Mouse (Mus musculus): ENCODE measurements at regions not wholly inside any gene's neighbourhood (a gene's known extent, or its start where the extent isn't known, plus 50 kb on each side); places are given as distances from the start of the nearest gene placed in this dataset.

DNA sequence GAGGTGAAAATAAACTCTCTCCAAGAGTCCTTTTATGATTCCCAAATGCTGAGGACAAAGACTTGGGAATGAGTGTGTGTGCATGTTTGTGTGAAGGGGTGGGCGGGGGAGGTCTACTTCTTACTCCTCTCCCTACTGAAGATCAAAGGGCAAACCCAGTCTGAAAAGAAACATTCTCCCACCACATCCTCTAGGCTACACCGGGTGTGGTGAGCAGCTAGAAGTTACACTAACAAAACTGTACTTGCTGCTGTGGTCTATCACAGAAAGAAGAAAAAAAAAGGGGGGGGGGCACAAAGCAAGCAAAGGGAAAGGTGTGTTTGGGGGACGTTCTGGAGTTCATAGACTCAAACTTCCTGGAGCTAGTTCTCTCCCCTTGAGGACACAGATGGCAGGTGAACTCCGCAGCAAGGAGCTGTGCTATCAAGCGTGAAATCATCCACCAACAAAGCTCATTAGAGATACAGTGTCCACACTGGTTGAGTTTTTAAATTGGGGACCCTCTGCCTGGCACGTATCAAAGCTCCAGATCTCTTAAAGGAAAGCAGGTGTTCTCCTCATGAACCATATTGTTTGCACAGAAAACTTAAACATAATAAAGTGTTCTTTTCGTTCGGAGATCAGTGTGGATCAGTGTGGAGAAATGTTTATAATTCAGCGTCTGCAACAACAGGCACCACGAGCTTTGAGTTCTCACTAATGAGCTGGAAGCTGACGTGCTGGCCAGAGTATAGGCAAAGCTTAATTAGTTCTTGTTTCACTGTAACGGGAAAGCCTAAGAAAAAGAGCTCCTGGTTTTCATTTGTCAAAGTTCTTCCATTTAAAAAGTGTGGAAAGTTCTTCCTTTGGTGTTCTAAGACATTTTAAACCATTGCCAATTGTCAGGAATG is 280.7 kb upstream of the Htr2a start:
- Histone ChIP-seq H3K27me3 (ENCODE audit: control insufficient read depth in 1 of 2, insufficient read depth in 2 of 2, low read length in 2 of 2) (no peaks in the 10 kb centered on the region), H3K79me2 (ENCODE audit: control insufficient read depth, insufficient read depth, low read length, poor library complexity) (no peaks in the 10 kb centered on the region), H3K4me1 (ENCODE audit: control insufficient read depth in 1 of 2, insufficient read depth in 2 of 2, low read length in 2 of 2) (no peaks in the 10 kb centered on the region), H3K27ac (ENCODE audit: control insufficient read depth, low read depth, low read length) (no peak overlapping the region), H3K36me3 (ENCODE audit: control insufficient read depth in 1 of 2, insufficient read depth in 2 of 2, low read length in 2 of 2) (no peaks in the 10 kb centered on the region), H3K4me3 (ENCODE audit: control insufficient read depth in 1 of 2, insufficient read depth in 1 of 2, low read depth in 2 of 2, low read length in 2 of 2) (no peak overlapping the region), H3K9ac (ENCODE audit: control insufficient read depth, low read depth, low read length, poor library complexity, severe bottlenecking) (no peak overlapping the region), H3K9me3 (replicated peaks; ENCODE audit: insufficient read depth, low read length) (no peaks in the 10 kb centered on the region)
- TF ChIP-seq JUND (IDR thresholded peaks at IDR 0.05; ENCODE audit: low read depth, low read length) (no peak), SIN3A (IDR thresholded peaks at IDR 0.05; ENCODE audit: low read length) (no peak), MYB (IDR thresholded peaks at IDR 0.05; ENCODE audit: low read depth, low read length) (no peak), HCFC1 (IDR thresholded peaks at IDR 0.05; ENCODE audit: low read depth, low read length) (no peak), RCOR1 (IDR thresholded peaks at IDR 0.05; ENCODE audit: low read depth, low read length) (no peak), SMC3 (IDR thresholded peaks at IDR 0.05; ENCODE audit: low read depth, low read length) (no peak), TCF12 (IDR thresholded peaks at IDR 0.05; ENCODE audit: low read depth, low read length) (no peak), GABPA (IDR thresholded peaks at IDR 0.05; ENCODE audit: low read depth, low read length) (no peak), RAD21 (IDR thresholded peaks at IDR 0.05; ENCODE audit: low read depth, low read length) (no peak), TBP (IDR thresholded peaks at IDR 0.05; ENCODE audit: low read depth, low read length) (no peak), BHLHE40 (IDR thresholded peaks at IDR 0.05; ENCODE audit: borderline replicate concordance, low read depth, low read length) (no peak), ZKSCAN1 (IDR thresholded peaks at IDR 0.05; ENCODE audit: low read depth, low read length) (no peak), POLR2AphosphoS5 (IDR thresholded peaks at IDR 0.05; ENCODE audit: borderline replicate concordance, low read depth, low read length) (no peak)
- no peak for DNase-seq (ENCODE audit: low read depth, low spot score)

DNA sequence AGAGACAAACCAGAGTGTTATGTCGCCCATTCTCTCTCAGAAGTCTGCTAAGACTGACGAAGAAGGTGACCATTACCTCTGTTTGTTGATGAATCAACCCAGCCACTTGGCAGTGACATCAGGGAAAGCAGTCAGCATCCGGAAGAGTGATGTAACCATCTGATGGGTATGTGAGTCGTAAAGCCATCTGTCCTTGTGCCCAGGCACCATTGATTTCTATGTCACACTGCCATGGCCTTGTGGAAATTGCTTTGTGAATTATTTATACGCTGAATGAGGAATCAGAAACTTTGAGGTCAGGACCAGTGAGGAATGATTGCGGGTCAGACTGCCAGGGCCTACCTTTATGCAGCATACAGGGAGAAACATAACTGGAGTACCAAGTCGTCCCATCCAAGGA is 256.2 kb upstream of the Htr2a start:
- H3K36me3 ChIP-seq (ENCODE audit: control insufficient read depth in 1 of 2, insufficient read depth in 2 of 2, low read length in 2 of 2) = no peaks in the 10 kb centered on the region
- H3K4me1 ChIP-seq (ENCODE audit: control insufficient read depth in 1 of 2, insufficient read depth in 2 of 2, low read length in 2 of 2) = no peaks in the 10 kb centered on the region
- H3K27me3 ChIP-seq (ENCODE audit: control insufficient read depth in 1 of 2, insufficient read depth in 2 of 2, low read length in 2 of 2) = no peaks in the 10 kb centered on the region
- no peak overlapping the region for H3K4me3 ChIP-seq (ENCODE audit: control insufficient read depth in 1 of 2, insufficient read depth in 1 of 2, low read depth in 2 of 2, low read length in 2 of 2)
- no peaks in the 10 kb centered on the region for H3K9me3 ChIP-seq (replicated peaks; ENCODE audit: insufficient read depth, low read length)
- no peak for TF ChIP-seq EP300 (IDR thresholded peaks at IDR 0.05; ENCODE audit: low read depth in 1 of 2, low read length in 2 of 2)
- no peak for TF ChIP-seq ZKSCAN1 (IDR thresholded peaks at IDR 0.05; ENCODE audit: low read depth, low read length)
- TF ChIP-seq SMC3 (IDR thresholded peaks at IDR 0.05; ENCODE audit: low read depth, low read length) = no peak
- TF ChIP-seq BHLHE40 (IDR thresholded peaks at IDR 0.05; ENCODE audit: borderline replicate concordance, low read depth, low read length) = no peak
- TF ChIP-seq GABPA (IDR thresholded peaks at IDR 0.05; ENCODE audit: low read depth, low read length) = no peak
- no peak for TF ChIP-seq MYB (IDR thresholded peaks at IDR 0.05; ENCODE audit: low read depth, low read length)
- no peak for TF ChIP-seq TAL1 (IDR thresholded peaks at IDR 0.05; ENCODE audit: low read length)
- no peak for TF ChIP-seq E2F4 (IDR thresholded peaks at IDR 0.05; ENCODE audit: borderline replicate concordance, low read depth, low read length)
- TF ChIP-seq MAX (IDR thresholded peaks at IDR 0.05; ENCODE audit: low read length) = no peak
- no peak for TF ChIP-seq NELFE (IDR thresholded peaks at IDR 0.05; ENCODE audit: low read depth, low read length)
- TF ChIP-seq USF1 (IDR thresholded peaks at IDR 0.05; ENCODE audit: low read depth, low read length) = no peak
- TF ChIP-seq MAZ (IDR thresholded peaks at IDR 0.05; ENCODE audit: low read depth, low read length) = no peak
- no peak overlapping the region for H3K9ac ChIP-seq (ENCODE audit: control insufficient read depth, low read depth, low read length, poor library complexity, severe bottlenecking)
- no peaks in the 10 kb centered on the region for H3K79me2 ChIP-seq (ENCODE audit: control insufficient read depth, insufficient read depth, low read length, poor library complexity)
- DNase-seq (ENCODE audit: low read depth, low spot score) = no peak
- H3K27ac ChIP-seq (ENCODE audit: control insufficient read depth, low read depth, low read length) = no peak overlapping the region

Data from MEL (cell line).